Mouse (Mus musculus) cerebellum, adult 2 months (tissue): ENCODE measurements around the gene Hoxa9. TPM values are rescaled to one million over a fixed set of nuclear protein-coding genes. Genes with fewer than 3 reads are reported as not detected.

Experiments used
- DNase-seq, 2 experiments: peaks; one replicate each; pipeline ENCODE4 v3.0.0; 2021
- H3K27ac ChIP-seq: fragments of 200-500 bp; 2 replicates; pipeline ENCODE4 v1.5.1; 2012; ENCODE audit warnings: low read length, control low read depth, inconsistent platforms; ENCODE audit not compliant: insufficient read depth
- H3K27me3 ChIP-seq: fragments of 200-500 bp; 2 replicates; pipeline ENCODE4 v1.6.1; 2012; ENCODE audit warnings: inconsistent platforms, mild to moderate bottlenecking, low read length, moderate library complexity; ENCODE audit not compliant: control insufficient read depth, insufficient read depth
- H3K4me1 ChIP-seq: fragments of 200-500 bp; 2 replicates; pipeline ENCODE4 v1.6.1; 2011; ENCODE audit warnings: low read length; ENCODE audit not compliant: control insufficient read depth, insufficient read depth
- H3K4me3 ChIP-seq: fragments of 200-500 bp; replicated peaks from 2 replicates; pipeline ENCODE3; 2011; ENCODE audit warnings: mild to moderate bottlenecking, low read depth, low read length, control low read depth; ENCODE audit not compliant: insufficient read depth
- CTCF ChIP-seq: fragments of 200-500 bp; IDR thresholded peaks from 2 replicates; pipeline ENCODE4 v1.5.1; 2011; ENCODE audit warnings: low read depth, mild to moderate bottlenecking, control low read depth, low read length, moderate library complexity, borderline replicate concordance; ENCODE audit not compliant: insufficient read depth
- POLR2A ChIP-seq: fragments of 200-500 bp; IDR thresholded peaks from 2 replicates; pipeline ENCODE4 v1.6.1; 2011; ENCODE audit warnings: low read length, control low read depth, borderline replicate concordance; ENCODE audit not compliant: insufficient read depth
- WGBS: fragments of 180-500 bp; shearing (Covaris S2); methylation state at CpG from one replicate; pipeline ENCODE4 v1.1.7; 2018; 5-methylcytosine and 5-hydroxymethylcytosine counted together
- polyA plus RNA-seq: library from polyadenylated mRNA; depleted of rRNA; stranded (reverse); fragments of >200 nt; gene quantifications from 2 replicates; pipeline ENCODE4 v1.2.3, GENCODE M21; 2012

Gene Hoxa9
- polyA plus RNA-seq, 1 experiment: not detected

- Histone ChIP-seq H3K4me3 (no peak overlapping the region), H3K4me1 (no peaks in the 10 kb centered on the region), H3K27ac (no peak overlapping the region), H3K27me3 (peaks cover 15% of the 10 kb centered on the region; the same call in 1 of the 2 replicates)
- WGBS: 1% methylated on average over 70 of the region's 70 CpGs
- TF ChIP-seq CTCF (no peak), POLR2A (no peak)
- DNase-seq: peak in 1 of 2 experiments; percentile 6
Observed at GRCm38 (mm10) chr6:52233546-52234427, 2.9 kb upstream of the Hoxa9 start.

DNA sequence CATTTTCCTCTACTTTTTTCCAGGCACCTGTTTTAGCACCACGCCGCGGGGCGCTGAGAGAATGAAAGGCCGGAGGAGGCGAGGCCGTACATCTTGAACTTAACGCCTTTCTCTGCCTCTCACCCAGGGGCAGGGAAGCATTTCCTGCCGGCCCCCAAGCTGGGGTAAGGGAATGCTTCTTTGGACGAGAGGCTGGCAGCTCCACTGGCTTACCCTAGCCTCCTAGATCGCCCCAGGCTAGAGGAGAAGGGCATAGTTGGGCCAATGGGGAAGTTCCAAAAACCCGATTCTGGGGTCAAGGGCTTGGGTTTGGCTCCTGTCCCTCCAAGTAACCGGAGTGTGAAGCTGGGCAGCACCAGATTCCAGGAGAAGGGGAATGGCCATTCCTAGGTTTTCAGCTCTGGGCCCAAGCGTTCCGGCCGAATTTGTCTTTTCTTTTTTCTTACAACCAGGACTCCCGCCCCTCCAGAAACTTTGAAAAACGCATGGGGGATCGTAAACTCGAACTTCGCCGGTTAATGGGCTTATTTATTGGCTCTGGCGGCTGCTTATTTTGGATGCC, 2.2 kb upstream of the Hoxa9 start:
- no peak for TF ChIP-seq CTCF
- TF ChIP-seq POLR2A: no peak
- Histone ChIP-seq H3K4me1 (no peaks in the 10 kb centered on the region), H3K4me3 (no peak overlapping the region), H3K27ac (no peak overlapping the region), H3K27me3 (peaks cover 13% of the 10 kb centered on the region; the same call in 1 of the 2 replicates)
- peak in 1 of 2 experiments; percentile 7 for DNase-seq
- 2% methylated on average over 23 of the region's 23 CpGs for WGBS

- Histone ChIP-seq H3K4me1 (no peaks in the 10 kb centered on the region), H3K27me3 (peaks cover 15% of the 10 kb centered on the region; the same call in 1 of the 2 replicates), H3K4me3 (no peak overlapping the region), H3K27ac (no peak overlapping the region)
- TF ChIP-seq CTCF (no peak), POLR2A (no peak)
- under 1% methylated on average over 18 of the region's 18 CpGs for WGBS
- DNase-seq: no peak
Observed at GRCm38 (mm10) chr6:52232568-52232965, 1.7 kb upstream of the Hoxa9 start.

GRCm38 (mm10) chr6:52231885-52232567, 1.1 kb upstream of the Hoxa9 start:
- H3K27ac ChIP-seq: no peak overlapping the region
- DNase-seq: no peak
- WGBS: 2% methylated on average over 18 of the region's 18 CpGs
- H3K27me3 ChIP-seq: peaks cover 14% of the 10 kb centered on the region; the same call in 1 of the 2 replicates
- no peak for TF ChIP-seq CTCF
- no peak overlapping the region for H3K4me3 ChIP-seq
- H3K4me1 ChIP-seq: no peaks in the 10 kb centered on the region

GRCm38 (mm10) chr6:52229558-52230416, 1.1 kb downstream of the Hoxa9 start:
- DNase-seq: no peak
- Histone ChIP-seq H3K4me3 (no peak overlapping the region), H3K27ac (no peak overlapping the region), H3K27me3 (peaks cover 14% of the 10 kb centered on the region; the same call in 1 of the 2 replicates), H3K4me1 (no peaks in the 10 kb centered on the region)
- TF ChIP-seq POLR2A (no peak), CTCF (no peak)
- 3% methylated on average over 44 of the region's 44 CpGs for WGBS

DNA sequence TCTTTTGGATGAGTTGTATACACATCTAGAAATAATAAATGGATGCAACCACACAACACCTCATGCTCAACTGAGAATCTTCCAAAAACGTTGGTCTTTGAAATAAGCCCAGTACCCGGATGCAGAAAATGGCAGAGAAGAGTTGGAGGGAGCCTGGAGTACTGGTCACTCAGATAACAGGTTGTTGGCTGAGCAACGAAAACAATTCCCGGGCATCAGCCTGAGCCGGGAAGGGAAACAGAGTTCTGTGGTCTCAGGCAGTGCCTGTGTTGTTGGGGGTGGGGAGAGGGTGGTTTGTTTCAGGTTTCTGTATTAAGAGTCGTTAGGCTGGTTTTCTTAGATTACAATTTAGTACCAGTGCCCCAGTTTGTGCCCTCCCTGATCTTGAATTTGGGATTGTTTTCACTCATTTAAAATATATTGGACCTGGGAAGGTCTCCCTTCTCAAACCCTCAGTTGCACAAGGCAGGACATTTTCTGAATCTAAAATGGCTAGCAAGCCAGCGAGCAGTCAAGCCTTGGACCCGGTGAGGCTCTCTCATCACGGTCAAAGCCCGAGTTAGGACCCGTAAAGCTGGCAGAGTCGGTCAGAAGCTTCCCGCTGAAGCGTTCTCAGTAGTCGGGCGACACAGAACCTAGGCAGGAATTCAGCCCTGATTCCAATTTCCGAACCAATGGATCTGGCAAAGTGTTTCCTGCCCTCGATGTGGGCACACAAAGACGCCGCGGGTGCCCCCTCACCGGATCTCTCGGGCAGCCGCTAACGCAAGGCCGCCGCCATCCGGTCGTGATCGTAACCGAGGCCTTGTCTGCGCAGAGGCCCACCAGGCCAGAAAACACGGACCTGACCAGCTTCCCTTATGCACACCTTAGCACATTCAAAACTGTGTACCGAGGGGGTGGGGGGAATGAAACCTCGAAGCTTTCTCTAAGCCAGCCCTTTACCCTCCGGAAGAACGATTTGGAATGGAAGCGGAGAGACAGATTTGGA, 2.1 kb downstream of the Hoxa9 start:
- H3K27me3 ChIP-seq: peaks cover 11% of the 10 kb centered on the region; the same call in 1 of the 2 replicates

More for the DNA sequence above, 2.1 kb downstream of the Hoxa9 start:
- 2% methylated on average over 38 of the region's 38 CpGs for WGBS
- H3K4me3 ChIP-seq: no peak overlapping the region
- no peak overlapping the region for H3K27ac ChIP-seq
- DNase-seq: no peak
- no peak for TF ChIP-seq POLR2A
- TF ChIP-seq CTCF: no peak
- no peaks in the 10 kb centered on the region for H3K4me1 ChIP-seq
